Mouse (Mus musculus) frontal cortex, postnatal 14 days (tissue): ENCODE measurements around the gene C1qtnf4.
"Not testable (repeated sequence)": the region's sequence is repeated elsewhere in the genome, so short reads cannot be mapped to it uniquely, and the experiment has no call there.

Source experiments
- DNase-seq, 2 experiments: peaks; one replicate each; pipeline ENCODE4 v3.0.0; 2022; ENCODE audit warnings: low spot score in 2 of 2

C1qtnf4 gene

GRCm38 (mm10) chr2:90881824-90882223, 3.8 kb upstream of the C1qtnf4 start:
- no peak for DNase-seq

- no peak for DNase-seq
These were observed 776 bp downstream of the C1qtnf4 start for GRCm38 (mm10) chr2:90886436-90886835.

GRCm38 (mm10) chr2:90887627-90888026, 2.0 kb downstream of the C1qtnf4 start:
- no peak for DNase-seq

- DNase-seq: no peak
These were observed 4.2 kb downstream of the C1qtnf4 start for GRCm38 (mm10) chr2:90889550-90890548.

- DNase-seq: no peak
These were observed 8.1 kb downstream of the C1qtnf4 start for GRCm38 (mm10) chr2:90893673-90894298.

GRCm38 (mm10) chr2:90894299-90894677, 8.6 kb downstream of the C1qtnf4 start:
- not testable (repeated sequence) for DNase-seq

- DNase-seq: no peak
These were observed 17.7 kb downstream of the C1qtnf4 start for GRCm38 (mm10) chr2:90903398-90903797.

- DNase-seq: peak; percentile 80 to 84
These were observed 18.6 kb downstream of the C1qtnf4 start, which contains the start of the genes Kbtbd4 and Ndufs3 for GRCm38 (mm10) chr2:90904076-90904855. TSS of gene Kbtbd4 (plus strand) at chr2:90904740. TSS of gene Ndufs3 (minus strand) at chr2:90904827.

GRCm38 (mm10) chr2:90904856-90905224, 19.2 kb downstream of the C1qtnf4 start:
- DNase-seq: no peak

GRCm38 (mm10) chr2:90906721-90907120, 21.1 kb downstream of the C1qtnf4 start:
- no peak for DNase-seq

GRCm38 (mm10) chr2:90910861-90911260, 25.2 kb downstream of the C1qtnf4 start:
- no peak for DNase-seq

- no peak for DNase-seq
These were observed 26.0 kb downstream of the C1qtnf4 start for GRCm38 (mm10) chr2:90911668-90912067.

GRCm38 (mm10) chr2:90913671-90914070, 28.0 kb downstream of the C1qtnf4 start:
- DNase-seq: no peak

- DNase-seq: no peak
These were observed 29.9 kb downstream of the C1qtnf4 start for GRCm38 (mm10) chr2:90915516-90915915.

GRCm38 (mm10) chr2:90916560-90917232, 31.0 kb downstream of the C1qtnf4 start:
- no peak for DNase-seq

- peak; percentile 43 for DNase-seq
These were observed 31.8 kb downstream of the C1qtnf4 start for GRCm38 (mm10) chr2:90917233-90917998.

GRCm38 (mm10) chr2:90917999-90918698, 32.5 kb downstream of the C1qtnf4 start:
- no peak for DNase-seq

GRCm38 (mm10) chr2:90921178-90921577, 35.5 kb downstream of the C1qtnf4 start:
- no peak for DNase-seq

GRCm38 (mm10) chr2:90922636-90923035, 37.0 kb downstream of the C1qtnf4 start:
- no peak for DNase-seq

GRCm38 (mm10) chr2:90928566-90928965, 42.9 kb downstream of the C1qtnf4 start:
- DNase-seq: no peak
